In the genomic region with DNA sequence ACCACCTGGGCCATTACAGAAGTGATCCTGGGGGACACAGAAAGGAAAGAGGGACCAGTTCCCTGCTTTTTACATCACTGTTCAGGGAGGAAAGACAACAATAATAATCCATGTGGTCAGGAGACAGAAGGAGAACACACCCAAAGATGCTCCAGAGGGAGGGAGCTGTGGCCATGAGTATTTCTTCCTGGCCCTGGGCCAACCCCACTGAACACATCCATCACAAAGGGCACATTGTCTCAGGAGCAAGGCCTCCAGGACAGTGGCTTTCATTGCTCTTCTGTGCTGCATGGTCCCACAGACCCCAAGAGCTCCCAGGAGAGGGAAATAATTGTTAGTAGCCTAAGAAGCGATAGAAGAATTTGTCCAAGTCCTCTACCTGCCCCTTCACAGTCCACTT, we compare ENCODE assay signal across 22 mouse cellular contexts. TPM values are rescaled to one million over a fixed set of nuclear protein-coding genes. Genes with fewer than 3 reads are reported as not detected.
A peak's percentile ranks its signal among the peaks of the same experiment; 100 is the strongest.
DNase-seq lines count a peak whose midpoint lies in the region; ATAC-seq lines count a peak whose summit lies in the region.
"Had no signal": no experiment of that assay in that cellular context is flagged by ENCODE, and none has a peak within 500 bp of the region (broad histone marks: within the 10 kb centered on the region; RNA-seq: fewer than 3 reads in every experiment).

No protein-coding gene starts in this region.

- no peaks in the 10 kb centered on the region for H3K9me3 ChIP-seq in forebrain, embryonic 10.5 days
- no peaks in the 10 kb centered on the region for H3K9me3 ChIP-seq in forebrain, embryonic 14.5 days (replicated peaks; ENCODE audit: control insufficient read depth, low read length)
- H3K9me3 ChIP-seq in limb, embryonic 10.5 days (replicated peaks), result no peaks in the 10 kb centered on the region
- H3K9me3 ChIP-seq: embryonic facial prominence, embryonic 13.5 days; forebrain, embryonic 13.5 days; heart, embryonic 13.5 days; hindbrain, embryonic 12.5 days had no signal

- no peak for ATAC-seq in forebrain, embryonic 14.5 days
- ATAC-seq: forebrain, embryonic 13.5 days; hindbrain, embryonic 16.5 days; inflammation-experienced regulatory T-cells, adult 6 months; Patski had no signal

- DNase-seq in forebrain, embryonic 10.5 days (ENCODE audit: extremely low spot score, low spot score), result no peak
- DNase-seq in forebrain, embryonic 14.5 days (ENCODE audit: low spot score), result no peak
- DNase-seq in retina, postnatal 1 day, result peak; percentile 83
- DNase-seq in retina, embryonic 14.5 days (ENCODE audit: low spot score), result no peak
- peak; percentile 29 for DNase-seq in NIH3T3 (ENCODE audit: low read depth)
- no peak for DNase-seq in limb, embryonic 10.5 days (ENCODE audit: low spot score)
- DNase-seq in B cell, adult 2 months, result no peak
- DNase-seq in embryo, embryonic 11 days, result no peak
- DNase-seq: adrenal gland, adult 8-10 months; cerebellum, adult 11 months; cerebellum, adult 8-10 months; gastrocnemius, postnatal 36 days; heart, adult 11 months; heart, postnatal 4 days had no signal

- H3K27ac ChIP-seq in forebrain, embryonic 10.5 days, result peak overlapping the region; percentile 3; the same call in 1 of the 2 replicates
- H3K27ac ChIP-seq in forebrain, embryonic 14.5 days (ENCODE audit: low read depth, low read length), result no peak overlapping the region
- peak overlapping the region; percentile 21; the same call in 1 of the 2 replicates for H3K27ac ChIP-seq in limb, embryonic 10.5 days
- H3K27ac ChIP-seq: embryonic facial prominence, embryonic 13.5 days; forebrain, embryonic 13.5 days; heart, embryonic 13.5 days; hindbrain, embryonic 12.5 days had no signal

- no peak overlapping the region for H3K9ac ChIP-seq in forebrain, embryonic 14.5 days (ENCODE audit: low read length)
- H3K9ac ChIP-seq: embryonic facial prominence, embryonic 13.5 days; forebrain, embryonic 13.5 days; heart, embryonic 13.5 days; hindbrain, embryonic 12.5 days had no signal

- 65% methylated on average over 1 of the region's 1 CpGs for WGBS in forebrain, embryonic 10.5 days
- WGBS in forebrain, embryonic 14.5 days, result 53% methylated on average over 1 of the region's 1 CpGs
- WGBS in limb, embryonic 10.5 days, result 78% methylated on average over 1 of the region's 1 CpGs

- H3K27me3 ChIP-seq in forebrain, embryonic 10.5 days (ENCODE audit: poor library complexity, severe bottlenecking), result no peaks in the 10 kb centered on the region
- H3K27me3 ChIP-seq in forebrain, embryonic 14.5 days (replicated peaks; ENCODE audit: control insufficient read depth, insufficient read depth, low read length), result no peaks in the 10 kb centered on the region
- H3K27me3 ChIP-seq in limb, embryonic 10.5 days (ENCODE audit: low read depth, poor library complexity, severe bottlenecking), result no peaks in the 10 kb centered on the region
- H3K27me3 ChIP-seq: embryonic facial prominence, embryonic 13.5 days; forebrain, embryonic 13.5 days; hindbrain, embryonic 12.5 days; Patski had no signal

- H3K4me2 ChIP-seq in forebrain, embryonic 14.5 days (ENCODE audit: low read length), result no peak overlapping the region
- H3K4me2 ChIP-seq: embryonic facial prominence, embryonic 13.5 days; forebrain, embryonic 13.5 days; heart, embryonic 13.5 days; hindbrain, embryonic 12.5 days had no signal

- no peak overlapping the region for H3K4me3 ChIP-seq in forebrain, embryonic 10.5 days
- no peak overlapping the region for H3K4me3 ChIP-seq in forebrain, embryonic 14.5 days (ENCODE audit: low read depth, low read length)
- no peak overlapping the region for H3K4me3 ChIP-seq in limb, embryonic 10.5 days
- H3K4me3 ChIP-seq: embryonic facial prominence, embryonic 13.5 days; forebrain, embryonic 13.5 days; heart, embryonic 13.5 days; hindbrain, embryonic 12.5 days had no signal

- H3K36me3 ChIP-seq in forebrain, embryonic 10.5 days (replicated peaks), result no peaks in the 10 kb centered on the region
- no peaks in the 10 kb centered on the region for H3K36me3 ChIP-seq in forebrain, embryonic 14.5 days (ENCODE audit: control insufficient read depth, insufficient read depth, low read length)
- no peaks in the 10 kb centered on the region for H3K36me3 ChIP-seq in limb, embryonic 10.5 days
- H3K36me3 ChIP-seq: embryonic facial prominence, embryonic 13.5 days; heart, embryonic 13.5 days; hindbrain, embryonic 12.5 days had no signal

- peaks cover 6% of the 10 kb centered on the region; the same call in 1 of the 2 replicates for H3K4me1 ChIP-seq in forebrain, embryonic 10.5 days
- no peaks in the 10 kb centered on the region for H3K4me1 ChIP-seq in forebrain, embryonic 14.5 days (ENCODE audit: control insufficient read depth, insufficient read depth, low read length)
- H3K4me1 ChIP-seq in limb, embryonic 10.5 days, result peaks cover 20% of the 10 kb centered on the region; the same call in 1 of the 2 replicates
- H3K4me1 ChIP-seq: heart, embryonic 13.5 days had no signal

RNA-seq across cellular contexts. Expression of gene E330034G19Rik, which starts 23.4 kb away (rescaled TPM):
- polyA plus RNA-seq in forebrain, embryonic 10.5 days (2016; fragmentation: Nextera tagmentation; extraction: Ambion mirVana), result not detected in 2 replicates
- polyA plus RNA-seq in forebrain, embryonic 14.5 days (2014; fragmentation: Nextera tagmentation; extraction: Ambion mirVana), result not detected in 2 replicates
- polyA plus RNA-seq in limb, embryonic 10.5 days (2016; fragmentation: Nextera tagmentation; extraction: Ambion mirVana), result not detected in 2 replicates
- polyA plus RNA-seq: embryonic facial prominence, embryonic 13.5 days; forebrain, embryonic 13.5 days; heart, embryonic 13.5 days; heart, postnatal 0 days; hindbrain, embryonic 12.5 days; inflammation-experienced regulatory T-cells, adult 6 months; Patski had no signal

RNA-seq across cellular contexts. Expression of gene Dlg5, which starts 23.9 kb away (rescaled TPM):
- 15.0 and 16.5 TPM in 2 replicates for polyA plus RNA-seq in forebrain, embryonic 10.5 days (2016; fragmentation: Nextera tagmentation; extraction: Ambion mirVana)
- 20.3 and 22.5 TPM in 2 replicates for polyA plus RNA-seq in forebrain, embryonic 14.5 days (2014; fragmentation: Nextera tagmentation; extraction: Ambion mirVana)
- 23.7 and 32.6 TPM in 2 replicates for polyA plus RNA-seq in limb, embryonic 10.5 days (2016; fragmentation: Nextera tagmentation; extraction: Ambion mirVana)

Comparison
In these comparisons a context has a peak if more than half of its experiments do, and no peak if none do; other contexts are left out.
1. DNase-seq: peak in retina, postnatal 1 day (single experiment) and NIH3T3 (single experiment); none in forebrain, embryonic 10.5 days (single experiment), forebrain, embryonic 14.5 days (single experiment), retina, embryonic 14.5 days (single experiment), limb, embryonic 10.5 days (single experiment), B cell, adult 2 months (0 of 2) and embryo, embryonic 11 days (single experiment).